Mouse (Mus musculus) heart, postnatal 14 days (tissue): ENCODE measurements around the gene Jarid2. TPM values are rescaled to one million over a fixed set of nuclear protein-coding genes. Genes with fewer than 3 reads are reported as not detected.
A peak's percentile ranks its signal among the peaks of the same experiment; 100 is the strongest.

Source experiments
- DNase-seq, 2 experiments: peaks; one replicate each; pipeline ENCODE4 v3.0.0; 2021 to 2022
- intact Hi-C: fragments of 180-260 bp; cut with DNase I; formaldehyde crosslinking; loops from one replicate; pipeline ENCODE4 v1.15.1; 2025
- total RNA-seq, 2 experiments: library from RNA; stranded (reverse); gene quantifications; 2 replicates each; pipeline ENCODE4 v1.2.3; 2021

Jarid2 gene
- total RNA-seq, 2 experiments from 2014 or later: 46.7 to 50.0 TPM

- no peak for DNase-seq
- intact Hi-C loops: no loop called here
Measured at GRCm38 (mm10) chr13:44770808-44771605, 41.7 kb downstream of the Jarid2 start.

- no peak for DNase-seq
- intact Hi-C loops: no loop called here
Measured at GRCm38 (mm10) chr13:44772816-44773215, 43.5 kb downstream of the Jarid2 start.

- no peak for DNase-seq
- intact Hi-C loops: no loop called here
Measured at GRCm38 (mm10) chr13:44774351-44774750, 45.1 kb downstream of the Jarid2 start.

- intact Hi-C loops: no loop called here
- DNase-seq: no peak
Measured at GRCm38 (mm10) chr13:44775396-44775795, 46.1 kb downstream of the Jarid2 start.

- intact Hi-C loops: no loop called here
- DNase-seq: no peak
Measured at GRCm38 (mm10) chr13:44780506-44780905, 51.2 kb downstream of the Jarid2 start.

GRCm38 (mm10) chr13:44781126-44781525, 51.9 kb downstream of the Jarid2 start:
- DNase-seq: no peak
- intact Hi-C loops: no loop called here

- no peak for DNase-seq
- intact Hi-C loops: no loop called here
Measured at GRCm38 (mm10) chr13:44784551-44784950, 55.3 kb downstream of the Jarid2 start.

GRCm38 (mm10) chr13:44786291-44786690, 57.0 kb downstream of the Jarid2 start:
- DNase-seq: peak; percentile 25 to 47
- intact Hi-C loops: no loop called here

- no peak for DNase-seq
- intact Hi-C loops: loop anchor here (2.0 kb wide), 1 partner anchor 54 kb away; no protein-coding TSS in a partner anchor
Measured at GRCm38 (mm10) chr13:44788352-44789125, 59.3 kb downstream of the Jarid2 start.

GRCm38 (mm10) chr13:44789982-44790381, 60.7 kb downstream of the Jarid2 start:
- DNase-seq: no peak

GRCm38 (mm10) chr13:44792361-44792892, 63.2 kb downstream of the Jarid2 start:
- DNase-seq: no peak
- intact Hi-C loops: no loop called here

More at GRCm38 (mm10) chr13:44789982-44790381, 60.7 kb downstream of the Jarid2 start:
- intact Hi-C loops: loop anchor here (2.0 kb wide), 1 partner anchor 55 kb away; no protein-coding TSS in a partner anchor

- intact Hi-C loops: no loop called here
- DNase-seq: no peak
Measured at GRCm38 (mm10) chr13:44795891-44796290, 66.6 kb downstream of the Jarid2 start.

- intact Hi-C loops: no loop called here
- peak; percentile 52 to 54 for DNase-seq
Measured at GRCm38 (mm10) chr13:44796775-44797174, 67.5 kb downstream of the Jarid2 start.

GRCm38 (mm10) chr13:44798280-44798679, 69.0 kb downstream of the Jarid2 start:
- intact Hi-C loops: no loop called here
- no peak for DNase-seq

GRCm38 (mm10) chr13:44799166-44799565, 69.9 kb downstream of the Jarid2 start:
- DNase-seq: no peak
- intact Hi-C loops: no loop called here

- DNase-seq: no peak
- intact Hi-C loops: no loop called here
Measured at GRCm38 (mm10) chr13:44800059-44800458, 70.8 kb downstream of the Jarid2 start.

GRCm38 (mm10) chr13:44804876-44805275, 75.6 kb downstream of the Jarid2 start:
- DNase-seq: peak; percentile 45 to 64
- intact Hi-C loops: no loop called here

- DNase-seq: no peak
- intact Hi-C loops: no loop called here
Measured at GRCm38 (mm10) chr13:44808307-44808706, 79.0 kb downstream of the Jarid2 start.

GRCm38 (mm10) chr13:44811021-44811420, 81.7 kb downstream of the Jarid2 start:
- intact Hi-C loops: no loop called here
- DNase-seq: no peak

- intact Hi-C loops: no loop called here
Measured at GRCm38 (mm10) chr13:44811601-44812000, 82.3 kb downstream of the Jarid2 start.

GRCm38 (mm10) chr13:44812381-44812780, 83.1 kb downstream of the Jarid2 start:
- DNase-seq: no peak
- intact Hi-C loops: no loop called here

More at GRCm38 (mm10) chr13:44811601-44812000, 82.3 kb downstream of the Jarid2 start:
- no peak for DNase-seq
